Mouse (Mus musculus): ENCODE measurements around the gene Cp. TPM values are rescaled to one million over a fixed set of nuclear protein-coding genes. Genes with fewer than 3 reads are reported as not detected.
A peak's percentile ranks its signal among the peaks of the same experiment; 100 is the strongest.
"Not testable (repeated sequence)": the region's sequence is repeated elsewhere in the genome, so short reads cannot be mapped to it uniquely, and the experiment has no call there.

Gene Cp
- 2.9 and 4.5 TPM in 2 replicates for total RNA-seq (2014; fragmentation: Nextera tagmentation)
- 0.05 and 0.69 TPM in 2 replicates for total RNA-seq (2017)

- ATAC-seq (replicated peaks; ENCODE audit: poor library complexity, severe bottlenecking) = 0 out of 2 replicates have a peak, but pooled peaks have one; percentile 6
Observed at GRCm38 (mm10) chr3:19956885-19957284, at the start of gene Cp. Cp (plus strand) TSS chr3:19957054.

- no peak for ATAC-seq (replicated peaks; ENCODE audit: poor library complexity, severe bottlenecking)
Observed at GRCm38 (mm10) chr3:19948552-19948951, 8.3 kb upstream of the Cp start.

- not testable (repeated sequence) for ATAC-seq (replicated peaks; ENCODE audit: poor library complexity, severe bottlenecking)
Observed at GRCm38 (mm10) chr3:19949401-19949800, 7.5 kb upstream of the Cp start.

- no peak for ATAC-seq (replicated peaks; ENCODE audit: poor library complexity, severe bottlenecking)
Observed at GRCm38 (mm10) chr3:19953425-19953824, 3.4 kb upstream of the Cp start.

- peak; percentile 90 for ATAC-seq (replicated peaks; ENCODE audit: poor library complexity, severe bottlenecking)
Observed at GRCm38 (mm10) chr3:19953865-19954264, 3.0 kb upstream of the Cp start.

- no peak for ATAC-seq (replicated peaks; ENCODE audit: poor library complexity, severe bottlenecking)
Observed at GRCm38 (mm10) chr3:19958031-19958430, 1.2 kb downstream of the Cp start.

GRCm38 (mm10) chr3:19958983-19959382 lies 2.1 kb downstream of the Cp start:
- no peak for ATAC-seq (replicated peaks; ENCODE audit: poor library complexity, severe bottlenecking)

- ATAC-seq (replicated peaks; ENCODE audit: poor library complexity, severe bottlenecking) = no peak
Observed at GRCm38 (mm10) chr3:19960570-19961114, 3.8 kb downstream of the Cp start.

- ATAC-seq (replicated peaks; ENCODE audit: poor library complexity, severe bottlenecking) = no peak
Observed at GRCm38 (mm10) chr3:19961341-19961740, 4.5 kb downstream of the Cp start.

GRCm38 (mm10) chr3:19962769-19963513 lies 6.1 kb downstream of the Cp start:
- no peak for ATAC-seq (replicated peaks; ENCODE audit: poor library complexity, severe bottlenecking)

GRCm38 (mm10) chr3:19964625-19965188 lies 7.9 kb downstream of the Cp start:
- no peak for ATAC-seq (replicated peaks; ENCODE audit: poor library complexity, severe bottlenecking)

- ATAC-seq (replicated peaks; ENCODE audit: poor library complexity, severe bottlenecking) = no peak
Observed at GRCm38 (mm10) chr3:19965239-19965638, 8.4 kb downstream of the Cp start.

GRCm38 (mm10) chr3:19966072-19966471 lies 9.2 kb downstream of the Cp start:
- ATAC-seq (replicated peaks; ENCODE audit: poor library complexity, severe bottlenecking) = no peak

- no peak for ATAC-seq (replicated peaks; ENCODE audit: poor library complexity, severe bottlenecking)
Observed at GRCm38 (mm10) chr3:19978474-19978873, 21.6 kb downstream of the Cp start.

GRCm38 (mm10) chr3:19981156-19981555 lies 24.3 kb downstream of the Cp start:
- no peak for ATAC-seq (replicated peaks; ENCODE audit: poor library complexity, severe bottlenecking)

- ATAC-seq (replicated peaks; ENCODE audit: poor library complexity, severe bottlenecking) = no peak
Observed at GRCm38 (mm10) chr3:19982846-19983245, 26.0 kb downstream of the Cp start.

GRCm38 (mm10) chr3:19986123-19986522 lies 29.3 kb downstream of the Cp start:
- ATAC-seq (replicated peaks; ENCODE audit: poor library complexity, severe bottlenecking) = no peak

GRCm38 (mm10) chr3:19990031-19990430 lies 33.2 kb downstream of the Cp start:
- ATAC-seq (replicated peaks; ENCODE audit: poor library complexity, severe bottlenecking) = peak; percentile 46; the same call in 1 of the 2 replicates

GRCm38 (mm10) chr3:19992388-19992787 lies 35.5 kb downstream of the Cp start:
- no peak for ATAC-seq (replicated peaks; ENCODE audit: poor library complexity, severe bottlenecking)

GRCm38 (mm10) chr3:19999551-19999950 lies 42.7 kb downstream of the Cp start:
- no peak for ATAC-seq (replicated peaks; ENCODE audit: poor library complexity, severe bottlenecking)

GRCm38 (mm10) chr3:20000806-20001205 lies 44.0 kb downstream of the Cp start:
- ATAC-seq (replicated peaks; ENCODE audit: poor library complexity, severe bottlenecking) = no peak

GRCm38 (mm10) chr3:20002786-20003185 lies 45.9 kb downstream of the Cp start:
- ATAC-seq (replicated peaks; ENCODE audit: poor library complexity, severe bottlenecking) = no peak

All from granulocyte monocyte progenitor cell, adult 5-6 weeks (primary cell).